In the genomic region with DNA sequence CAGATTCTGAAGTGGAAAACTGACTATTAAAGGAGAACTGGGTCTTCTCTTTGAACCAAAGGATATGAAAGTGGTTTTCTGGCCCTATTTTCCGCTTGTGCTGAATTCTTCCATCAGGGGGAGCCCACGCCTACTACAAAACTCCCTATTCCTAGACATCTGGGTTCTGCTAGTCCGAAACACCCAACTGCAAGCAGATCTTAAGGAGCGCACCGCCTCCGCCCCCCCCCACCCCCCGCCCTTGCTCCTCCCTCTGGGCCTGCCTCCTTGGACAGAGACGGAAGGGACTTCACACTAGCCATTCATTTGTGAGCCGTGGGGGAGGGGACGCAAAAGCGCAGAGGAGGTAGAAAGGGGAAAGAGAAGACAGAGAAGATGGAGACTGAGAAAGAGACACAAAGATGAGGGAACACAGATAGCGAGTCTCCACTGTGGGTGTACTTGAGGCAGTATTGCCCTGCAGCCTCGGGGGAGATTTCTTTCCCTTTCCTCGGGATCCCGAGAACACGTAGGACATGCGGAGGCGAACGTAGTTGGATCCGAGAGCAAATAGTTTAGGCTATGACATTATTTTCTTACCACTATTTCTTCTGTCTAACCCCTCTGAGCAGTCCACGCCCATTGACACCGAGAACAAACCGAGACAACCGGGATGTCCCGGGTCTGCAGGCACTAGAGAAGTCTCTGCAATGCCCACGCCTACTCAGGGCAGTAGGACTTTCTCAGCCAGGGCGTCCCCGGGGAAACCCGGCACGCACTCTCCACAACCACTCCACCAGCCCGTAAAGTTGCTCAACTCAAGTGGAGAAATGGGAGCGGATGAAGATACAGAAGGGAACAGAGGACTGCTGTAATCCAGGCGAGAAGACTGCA, we compare ENCODE assay signal across 8 mouse cellular contexts. TPM values are rescaled to one million over a fixed set of nuclear protein-coding genes. Genes with fewer than 3 reads are reported as not detected.
DNase-seq lines count a peak whose midpoint lies in the region; ATAC-seq lines count a peak whose summit lies in the region.

No protein-coding gene starts in this region.

- H3K27ac ChIP-seq in hindbrain, embryonic 11.5 days (ENCODE audit: low read depth, low read length): peak overlapping the region; percentile 74
- peak overlapping the region; percentile 94 for H3K27ac ChIP-seq in lung, embryonic 15.5 days

- peak; percentile 93 for DNase-seq in MN1 (ENCODE audit: low spot score)
- peak; percentile 29 for DNase-seq in cerebellum, adult 9-10 months
- DNase-seq in frontal cortex, postnatal 10 days (ENCODE audit: low spot score in 2 of 2): peak; percentile 73 to 76
- peak; percentile 83 for DNase-seq in hindbrain, embryonic 11.5 days (ENCODE audit: low spot score)
- DNase-seq in layer of hippocampus, adult 9-11 months: peak; percentile 71
- DNase-seq in thymus, postnatal 14 days: peak; percentile 42

- H3K4me3 ChIP-seq in hindbrain, embryonic 11.5 days (ENCODE audit: low read depth, low read length): peak overlapping the region; percentile 41
- peak overlapping the region; percentile 61 for H3K4me3 ChIP-seq in lung, embryonic 15.5 days

- ATAC-seq in hindbrain, embryonic 11.5 days (ENCODE audit: low FRiP score): peak; percentile 88
- ATAC-seq in lung, embryonic 15.5 days (ENCODE audit: borderline replicate concordance, extremely low read depth, low FRiP score, low TSS enrichment): peak; percentile 87
- peak; percentile 64 for ATAC-seq in neutrophil, adult 5-6 weeks (ENCODE audit: extremely low read depth, insufficient number of reproducible peaks, low FRiP score, poor library complexity, severe bottlenecking)

- peak overlapping the region; percentile 92 for H3K4me2 ChIP-seq in hindbrain, embryonic 11.5 days (replicated peaks; ENCODE audit: low read depth, low read length)
- H3K4me2 ChIP-seq in lung, embryonic 15.5 days: peak overlapping the region; percentile 84

- H3K27me3 ChIP-seq in hindbrain, embryonic 11.5 days (ENCODE audit: control insufficient read depth, insufficient read depth, low read length): no peaks in the 10 kb centered on the region
- H3K27me3 ChIP-seq in lung, embryonic 15.5 days: no peaks in the 10 kb centered on the region

- no peaks in the 10 kb centered on the region for H3K36me3 ChIP-seq in hindbrain, embryonic 11.5 days (ENCODE audit: control insufficient read depth, insufficient read depth, low read length)
- H3K36me3 ChIP-seq in lung, embryonic 15.5 days: no peaks in the 10 kb centered on the region

- WGBS in hindbrain, embryonic 11.5 days: 1% methylated on average over 33 of the region's 33 CpGs
- under 1% methylated on average over 33 of the region's 33 CpGs for WGBS in lung, embryonic 15.5 days

- no peaks in the 10 kb centered on the region for H3K9me3 ChIP-seq in hindbrain, embryonic 11.5 days (ENCODE audit: control insufficient read depth, low read length)
- H3K9me3 ChIP-seq in lung, embryonic 15.5 days: no peaks in the 10 kb centered on the region

- no peaks in the 10 kb centered on the region for H3K4me1 ChIP-seq in hindbrain, embryonic 11.5 days (replicated peaks; ENCODE audit: control insufficient read depth, insufficient read depth, low read length)
- H3K4me1 ChIP-seq in lung, embryonic 15.5 days: peaks cover 18% of the 10 kb centered on the region

- H3K9ac ChIP-seq in hindbrain, embryonic 11.5 days (ENCODE audit: low read depth, low read length): peak overlapping the region; percentile 72
- H3K9ac ChIP-seq in lung, embryonic 15.5 days: peak overlapping the region; percentile 64

RNA-seq across cellular contexts. Expression of gene Vcan, which starts 1.8 kb away (rescaled TPM):
- polyA plus RNA-seq in hindbrain, embryonic 11.5 days (2014; fragmentation: Nextera tagmentation; extraction: Ambion mirVana): 75.9 and 99.0 TPM in 2 replicates
- polyA plus RNA-seq in lung, embryonic 15.5 days (2015; fragmentation: Nextera tagmentation; extraction: Ambion mirVana): 56.0 and 59.6 TPM in 2 replicates
- 3.4 and 7.7 TPM in 2 replicates for total RNA-seq in neutrophil, adult 5-6 weeks (2017)

Comparison
In these comparisons a context has a peak if more than half of its experiments do, and no peak if none do; other contexts are left out.
1. Peak in every context shown above with its lines: DNase-seq, ATAC-seq, H3K4me3 ChIP-seq and H3K27ac ChIP-seq.
2. DNase-seq: peak in every context shown above with its lines; median percentile 93 in MN1; 83 in hindbrain, embryonic 11.5 days; 74 in frontal cortex, postnatal 10 days; 71 in layer of hippocampus, adult 9-11 months; 42 in thymus, postnatal 14 days; 29 in cerebellum, adult 9-10 months.